Mouse (Mus musculus) adrenal gland, adult 8-10 months (tissue): ENCODE measurements around the gene Gdpgp1. TPM values are rescaled to one million over a fixed set of nuclear protein-coding genes. Genes with fewer than 3 reads are reported as not detected.
A peak's percentile ranks its signal among the peaks of the same experiment; 100 is the strongest.

Source experiments
- DNase-seq: peaks from one replicate; pipeline ENCODE4 v3.0.0; 2022
- total RNA-seq, 4 experiments: library from RNA; stranded (reverse); gene quantifications; 2 replicates each; pipeline ENCODE4 v1.2.4; 2022

Gdpgp1 gene
- total RNA-seq, 4 experiments from 2014 or later, result 4.2 to 6.1 (median 5.3) TPM

DNA sequence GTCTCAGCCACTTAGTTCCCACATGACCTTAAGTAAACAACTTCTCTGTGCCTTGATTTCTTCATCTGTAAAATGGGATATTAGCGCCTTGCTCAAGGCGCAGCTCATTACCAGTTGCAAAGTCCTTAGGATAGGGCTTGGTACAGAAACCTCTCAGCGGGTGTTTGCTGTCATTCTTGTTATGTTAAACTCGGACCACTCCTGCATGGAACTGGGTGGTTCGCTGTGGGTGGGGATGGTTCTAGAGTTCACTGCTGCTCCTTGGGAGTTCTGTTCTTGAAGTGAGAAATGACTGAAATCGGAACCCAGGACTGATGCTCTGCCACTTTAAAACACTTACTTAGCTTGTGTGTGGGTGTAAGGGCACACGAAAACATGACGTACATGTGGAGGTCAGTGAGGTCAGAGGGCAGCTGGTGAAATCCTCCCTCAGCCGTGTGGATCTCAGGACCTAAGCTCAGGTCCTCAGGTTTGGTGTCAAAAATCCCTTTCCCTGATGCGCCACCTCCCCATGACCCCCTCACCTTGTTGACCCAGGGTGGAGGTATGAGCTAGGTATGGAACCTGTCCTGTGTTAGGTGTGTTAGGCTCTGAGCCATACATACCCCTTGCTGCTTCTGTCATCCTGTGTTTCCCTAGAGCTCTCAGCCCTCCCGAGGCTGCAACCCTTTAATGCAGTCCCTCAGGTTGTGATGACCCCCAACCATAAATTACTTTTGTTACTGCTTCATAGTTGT lies 32.6 kb upstream of the Gdpgp1 start:
- no peak for DNase-seq

DNA sequence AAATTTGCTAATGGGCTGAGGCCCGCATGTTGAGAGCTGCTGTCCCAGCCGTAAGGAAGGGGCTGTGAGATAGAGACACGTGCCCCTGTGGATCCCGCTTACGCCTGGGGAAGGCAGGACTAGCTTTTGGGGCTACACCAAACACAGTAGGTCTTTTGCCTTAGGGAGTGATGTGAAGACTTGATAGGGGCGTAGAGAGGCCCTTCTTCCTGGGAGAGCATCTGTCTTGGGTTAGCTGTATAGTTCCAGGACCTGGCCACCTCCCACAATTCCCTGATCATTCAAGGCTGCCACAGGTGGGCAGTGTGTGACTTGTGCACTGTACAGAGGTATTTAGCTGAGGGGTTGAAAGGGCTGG lies 32.1 kb upstream of the Gdpgp1 start:
- DNase-seq, result no peak

- DNase-seq, result no peak
Measured at GRCm38 (mm10) chr7:80200963-80201539, 31.6 kb upstream of the Gdpgp1 start.

DNA sequence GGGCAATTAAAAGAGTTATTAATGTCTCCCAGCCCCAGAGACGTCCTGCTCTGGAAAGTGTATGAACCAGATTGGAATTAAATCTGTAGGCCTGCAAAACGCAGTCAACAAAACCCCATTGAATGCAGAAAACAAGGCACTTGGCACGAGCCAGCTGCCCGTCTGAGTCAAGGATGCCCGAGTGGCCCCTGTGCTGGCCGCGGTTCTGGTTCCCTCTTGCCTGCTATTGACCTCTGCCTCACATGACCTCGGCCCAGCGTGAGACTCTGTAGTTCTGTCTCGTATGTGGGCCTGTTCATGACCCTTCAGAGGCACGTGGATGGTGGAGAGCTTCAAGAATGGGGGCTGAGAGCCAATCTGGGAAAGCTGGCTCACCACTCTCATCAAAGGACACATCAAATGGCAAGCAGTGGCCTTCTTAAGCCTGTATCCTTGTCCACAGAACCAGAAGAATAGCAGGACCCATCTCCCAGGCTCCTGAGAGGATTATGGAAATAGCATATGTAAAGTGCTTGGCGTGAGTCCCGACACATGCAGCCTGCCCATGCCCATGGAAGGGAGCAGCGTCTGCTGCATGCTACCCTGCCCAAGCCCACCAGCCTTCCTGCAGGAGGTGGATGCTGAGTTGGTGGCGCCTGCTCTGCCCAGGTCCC lies 30.7 kb upstream of the Gdpgp1 start:
- DNase-seq, result peak; percentile 72

- DNase-seq, result no peak
Measured at GRCm38 (mm10) chr7:80202961-80203360, 29.7 kb upstream of the Gdpgp1 start.

DNA sequence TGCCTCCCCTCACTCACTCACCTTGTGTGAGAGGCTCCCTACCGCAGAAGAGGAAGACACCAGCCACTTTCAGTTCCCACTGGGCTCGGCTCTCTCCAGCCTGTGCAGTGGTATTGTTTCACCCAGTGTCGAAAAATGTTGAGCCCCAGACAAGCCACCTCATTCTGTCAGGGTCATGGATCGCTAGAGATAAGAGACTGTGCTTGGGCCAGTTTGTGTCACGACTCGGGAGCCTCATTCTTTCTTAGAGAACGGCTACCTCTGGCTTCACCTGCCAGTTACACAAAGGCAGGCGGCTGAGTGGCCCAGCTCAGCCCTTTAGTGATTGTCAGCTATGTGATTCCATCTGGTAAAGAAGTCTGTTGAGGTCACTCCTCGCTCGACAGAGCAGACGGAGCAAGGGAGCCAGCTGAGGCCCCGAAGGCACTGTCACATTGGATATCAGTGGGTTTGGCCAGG lies 29.0 kb upstream of the Gdpgp1 start:
- DNase-seq, result no peak

- no peak for DNase-seq
Measured at GRCm38 (mm10) chr7:80204362-80204761, 28.3 kb upstream of the Gdpgp1 start.

GRCm38 (mm10) chr7:80204961-80205360 lies 27.7 kb upstream of the Gdpgp1 start:
- DNase-seq, result no peak

GRCm38 (mm10) chr7:80205705-80206589 lies 26.7 kb upstream of the Gdpgp1 start:
- DNase-seq, result no peak

GRCm38 (mm10) chr7:80207314-80207731 lies 25.3 kb upstream of the Gdpgp1 start:
- DNase-seq, result peak; percentile 76

GRCm38 (mm10) chr7:80208026-80208642 lies 24.5 kb upstream of the Gdpgp1 start:
- DNase-seq, result no peak

DNA sequence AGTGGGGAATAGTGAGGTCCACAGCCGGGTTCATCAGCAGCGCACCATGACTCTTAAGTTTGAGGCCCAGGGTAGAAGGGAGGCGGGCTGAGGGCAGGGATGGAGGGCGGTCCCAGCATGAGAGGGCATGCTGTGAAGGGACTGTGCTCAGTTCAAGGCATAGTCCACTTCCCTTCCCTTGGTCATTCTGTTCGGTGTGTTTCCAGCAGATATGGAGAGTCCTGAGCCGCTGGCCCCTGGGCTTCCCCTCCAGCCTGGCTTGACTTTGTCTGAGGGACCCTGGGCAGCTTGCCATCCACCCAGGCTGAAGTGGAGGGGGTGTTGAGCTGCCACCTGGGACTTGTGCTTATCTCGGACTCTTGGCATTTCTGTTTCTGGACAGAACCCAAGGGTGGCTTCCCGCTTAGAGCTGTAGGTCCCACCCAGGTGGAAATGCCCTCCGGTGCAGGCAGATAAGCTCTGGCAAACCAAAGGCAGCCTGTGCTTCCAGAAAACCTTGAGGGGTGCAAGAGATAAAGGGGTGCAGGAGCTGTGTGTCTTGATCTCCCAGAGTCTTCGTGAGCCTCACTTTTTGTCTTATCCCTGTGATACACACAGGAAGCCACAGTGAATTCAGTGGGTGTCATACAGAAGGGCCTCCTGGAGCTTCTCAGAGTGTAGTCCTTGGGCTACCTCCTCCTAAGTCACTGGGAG lies 23.8 kb upstream of the Gdpgp1 start:
- DNase-seq, result no peak

- no peak for DNase-seq
Measured at GRCm38 (mm10) chr7:80209669-80210068, 23.0 kb upstream of the Gdpgp1 start.

DNA sequence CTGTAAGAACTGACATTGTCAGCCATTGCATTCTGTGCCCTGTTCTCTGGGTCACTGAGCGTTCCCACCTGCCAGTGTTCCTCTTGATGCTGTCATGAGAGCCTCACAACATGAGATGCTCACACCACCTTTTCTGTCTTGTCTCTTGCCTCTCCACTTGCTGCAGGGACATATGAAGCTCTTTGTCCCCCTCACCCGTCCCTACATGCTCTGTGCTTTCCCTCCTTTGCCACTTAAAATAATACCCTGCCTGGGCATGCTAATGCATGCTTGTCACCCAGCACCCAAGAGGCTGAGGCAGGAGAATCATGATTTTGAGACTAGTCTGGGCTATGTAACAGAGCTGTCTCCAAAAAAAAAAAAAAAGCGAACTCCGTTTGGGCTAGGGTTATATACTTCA lies 21.7 kb upstream of the Gdpgp1 start:
- DNase-seq, result no peak

DNA sequence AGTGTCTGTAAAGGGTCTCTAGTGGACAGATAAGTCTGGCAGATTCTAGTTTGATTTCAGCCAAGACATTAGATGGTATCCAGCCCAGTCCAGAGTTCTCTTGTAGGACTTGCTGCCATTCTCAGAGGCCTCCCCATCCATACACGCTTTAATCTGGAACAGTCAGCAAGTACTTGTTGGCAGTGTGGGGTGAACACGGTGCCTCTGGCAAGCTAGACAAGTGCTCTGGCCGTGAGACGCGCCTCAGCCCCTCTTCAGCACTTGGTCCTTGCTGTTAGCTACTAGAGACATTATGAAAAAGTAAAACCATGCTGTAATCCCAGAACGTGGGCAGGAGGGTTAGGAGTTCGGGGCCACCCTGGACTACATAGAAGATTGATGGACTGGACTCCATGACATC lies 19.1 kb upstream of the Gdpgp1 start:
- DNase-seq, result no peak

DNA sequence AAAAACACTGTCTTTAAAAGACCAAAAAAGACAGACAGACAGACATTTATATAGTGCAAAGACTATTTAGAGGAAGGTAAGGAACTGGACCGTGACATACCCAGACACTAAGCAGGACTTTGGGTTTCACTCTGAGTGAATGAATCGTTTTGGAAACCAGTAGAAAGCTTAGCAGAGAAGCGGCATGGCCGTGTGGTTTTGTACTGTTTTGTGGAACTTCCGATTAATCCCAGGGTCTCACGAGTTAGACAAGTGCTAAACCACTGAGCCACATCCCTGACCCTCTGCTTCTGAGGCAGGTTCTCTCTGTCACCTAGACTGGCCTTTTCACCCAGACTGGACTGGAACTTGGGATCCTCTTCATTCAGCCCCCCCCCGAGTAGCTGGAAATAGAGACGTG lies 18.2 kb upstream of the Gdpgp1 start:
- no peak for DNase-seq

GRCm38 (mm10) chr7:80215398-80215797 lies 17.3 kb upstream of the Gdpgp1 start:
- DNase-seq, result no peak

- no peak for DNase-seq
Measured at GRCm38 (mm10) chr7:80216566-80216965, 16.1 kb upstream of the Gdpgp1 start.

- peak; percentile 65 for DNase-seq
Measured at GRCm38 (mm10) chr7:80218666-80219065, 14.0 kb upstream of the Gdpgp1 start.

- no peak for DNase-seq
Measured at GRCm38 (mm10) chr7:80220237-80220797, 12.3 kb upstream of the Gdpgp1 start.

DNA sequence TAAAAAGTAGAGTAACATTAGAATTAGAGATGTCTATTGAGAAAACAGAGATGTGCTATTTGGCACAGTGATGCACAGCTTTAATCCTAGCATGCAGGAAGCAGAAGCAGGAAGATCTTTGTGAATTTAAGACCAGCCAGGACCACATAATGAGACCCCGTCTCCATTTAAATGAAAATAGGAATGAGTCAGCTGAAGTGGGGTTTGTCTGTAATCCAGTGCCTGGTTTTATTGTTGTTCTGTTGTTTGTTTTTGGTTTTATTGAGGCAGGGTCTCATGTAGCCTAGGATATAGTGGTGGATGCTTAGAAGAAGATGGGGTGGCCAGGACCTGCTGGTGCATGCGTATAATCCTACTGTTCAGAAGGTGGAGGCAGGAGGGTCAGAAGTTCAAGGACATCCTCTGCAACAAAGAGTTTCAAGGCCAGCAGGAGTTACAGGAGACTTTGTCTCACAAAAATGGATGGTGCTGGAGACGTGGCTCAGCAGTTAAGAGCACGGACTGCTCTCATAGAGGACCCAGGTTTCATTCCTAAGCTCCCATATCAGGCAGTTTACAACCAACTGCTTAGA lies 11.4 kb upstream of the Gdpgp1 start:
- no peak for DNase-seq
